Mouse (Mus musculus): ENCODE measurements around the gene Plppr1. TPM values are rescaled to one million over a fixed set of nuclear protein-coding genes. Genes with fewer than 3 reads are reported as not detected.

The Plppr1 gene
- polyA plus RNA-seq, 1 experiment from 2014 or later: 60.2 TPM

DNA sequence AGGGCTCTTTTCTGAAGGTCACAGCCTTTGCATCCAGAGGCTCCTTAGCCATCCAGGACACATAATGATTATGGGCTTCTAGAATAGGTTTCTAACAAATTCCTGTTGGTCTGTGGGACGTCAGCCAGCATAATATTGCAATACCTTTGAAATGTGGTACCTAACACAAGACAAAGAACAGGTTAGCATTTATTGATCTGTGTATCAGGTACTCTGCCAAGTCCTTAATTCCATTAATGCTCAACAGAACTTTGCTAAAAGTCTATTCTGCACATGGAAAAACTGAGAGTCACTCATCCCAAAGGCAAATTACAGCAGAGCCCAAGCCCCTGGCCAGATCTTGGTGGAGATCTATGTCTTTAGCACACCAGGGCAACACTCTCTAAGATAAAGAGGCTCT, 97.7 kb downstream of the Plppr1 start:
- ATAC-seq: no peak
- Histone ChIP-seq H3K9me3 (ENCODE audit: control insufficient read depth, low read length) (no peaks in the 10 kb centered on the region), H3K27ac (ENCODE audit: low read length) (no peak overlapping the region), H3K36me3 (ENCODE audit: control insufficient read depth, insufficient read depth) (no peaks in the 10 kb centered on the region), H3K9ac (replicated peaks; ENCODE audit: low read depth, low read length) (no peak overlapping the region), H3K4me2 (ENCODE audit: low read length) (no peak overlapping the region), H3K27me3 (replicated peaks; ENCODE audit: control insufficient read depth, insufficient read depth, low read length) (no peaks in the 10 kb centered on the region), H3K4me1 (replicated peaks; ENCODE audit: control insufficient read depth, insufficient read depth, low read length) (no peaks in the 10 kb centered on the region), H3K4me3 (replicated peaks; ENCODE audit: low read length) (no peak overlapping the region)
- 74% methylated on average over 1 of the region's 1 CpGs for WGBS

DNA sequence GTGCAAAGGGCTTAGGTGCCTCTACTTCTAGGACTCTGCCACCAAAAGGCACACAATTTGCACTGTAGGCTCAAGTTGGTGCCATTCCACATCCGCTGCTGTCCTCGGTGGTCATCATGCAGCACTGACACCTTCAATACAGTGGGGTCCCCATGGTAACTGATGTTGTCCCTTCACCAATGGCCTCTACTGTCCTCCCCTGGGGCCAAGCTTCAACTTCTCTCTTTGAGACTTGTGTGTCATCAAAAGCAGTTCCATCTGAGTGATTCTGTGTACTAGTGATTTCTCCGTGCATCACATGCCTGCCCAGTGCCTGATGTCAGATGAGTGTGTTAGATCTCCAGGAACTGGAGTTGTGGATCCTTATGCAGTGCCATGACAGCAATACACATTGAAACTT, 104.2 kb downstream of the Plppr1 start:
- 86% methylated on average over 3 of the region's 3 CpGs for WGBS
- no peaks in the 10 kb centered on the region for H3K9me3 ChIP-seq (ENCODE audit: control insufficient read depth, low read length)
- ATAC-seq: no peak
- H3K9ac ChIP-seq (replicated peaks; ENCODE audit: low read depth, low read length): no peak overlapping the region
- no peak overlapping the region for H3K4me2 ChIP-seq (ENCODE audit: low read length)
- H3K27ac ChIP-seq (ENCODE audit: low read length): no peak overlapping the region
- H3K36me3 ChIP-seq (ENCODE audit: control insufficient read depth, insufficient read depth): no peaks in the 10 kb centered on the region
- no peak overlapping the region for H3K4me3 ChIP-seq (replicated peaks; ENCODE audit: low read length)
- no peaks in the 10 kb centered on the region for H3K27me3 ChIP-seq (replicated peaks; ENCODE audit: control insufficient read depth, insufficient read depth, low read length)
- no peaks in the 10 kb centered on the region for H3K4me1 ChIP-seq (replicated peaks; ENCODE audit: control insufficient read depth, insufficient read depth, low read length)

DNA sequence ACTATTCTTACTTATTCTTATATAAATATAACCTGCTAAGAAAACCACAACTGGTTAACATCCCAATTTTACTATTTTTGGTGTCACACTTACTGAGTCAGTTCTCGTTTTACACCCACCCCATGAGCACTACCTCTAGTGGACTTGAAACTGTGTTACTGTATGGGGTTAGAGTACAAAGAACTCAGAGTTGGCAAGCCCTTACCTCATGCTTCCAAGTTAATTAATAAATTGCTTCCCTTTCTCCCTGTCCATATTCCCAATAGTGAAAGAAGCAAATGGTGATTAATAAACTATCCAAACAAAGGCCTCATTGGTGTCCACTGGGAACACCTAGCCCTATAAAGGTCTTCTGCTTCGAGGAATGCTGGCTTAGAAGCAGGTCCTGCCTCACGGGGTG, 107.3 kb downstream of the Plppr1 start:
- Histone ChIP-seq H3K9me3 (ENCODE audit: control insufficient read depth, low read length) (no peaks in the 10 kb centered on the region), H3K27ac (ENCODE audit: low read length) (no peak overlapping the region), H3K4me1 (replicated peaks; ENCODE audit: control insufficient read depth, insufficient read depth, low read length) (no peaks in the 10 kb centered on the region), H3K4me3 (replicated peaks; ENCODE audit: low read length) (no peak overlapping the region), H3K9ac (replicated peaks; ENCODE audit: low read depth, low read length) (no peak overlapping the region), H3K36me3 (ENCODE audit: control insufficient read depth, insufficient read depth) (no peaks in the 10 kb centered on the region), H3K27me3 (replicated peaks; ENCODE audit: control insufficient read depth, insufficient read depth, low read length) (no peaks in the 10 kb centered on the region), H3K4me2 (ENCODE audit: low read length) (no peak overlapping the region)
- 84% methylated on average over 3 of the region's 3 CpGs for WGBS
- ATAC-seq: no peak

DNA sequence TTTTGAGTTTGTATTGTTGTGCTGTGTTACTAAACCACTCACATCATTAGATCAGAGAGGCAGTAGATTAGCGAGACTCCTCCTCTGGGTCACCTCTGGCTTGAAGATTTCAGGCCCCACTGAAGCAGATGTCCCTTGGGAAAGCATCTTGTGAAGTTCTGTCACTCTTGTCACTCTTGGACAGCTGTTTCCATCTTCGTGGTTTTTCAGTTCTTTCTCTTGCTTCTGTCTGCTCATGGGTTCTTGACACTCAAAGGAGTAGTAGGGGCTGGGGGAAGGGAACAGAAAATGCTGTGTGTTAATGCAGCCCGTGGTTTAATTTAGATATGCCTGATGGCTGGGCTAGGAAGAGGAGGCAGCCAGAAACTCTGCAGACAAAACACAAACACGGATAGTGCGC, 108.0 kb downstream of the Plppr1 start:
- ATAC-seq: no peak
- Histone ChIP-seq H3K4me2 (ENCODE audit: low read length) (no peak overlapping the region), H3K4me1 (replicated peaks; ENCODE audit: control insufficient read depth, insufficient read depth, low read length) (no peaks in the 10 kb centered on the region), H3K9me3 (ENCODE audit: control insufficient read depth, low read length) (no peaks in the 10 kb centered on the region), H3K36me3 (ENCODE audit: control insufficient read depth, insufficient read depth) (no peaks in the 10 kb centered on the region), H3K27ac (ENCODE audit: low read length) (no peak overlapping the region), H3K4me3 (replicated peaks; ENCODE audit: low read length) (no peak overlapping the region), H3K9ac (replicated peaks; ENCODE audit: low read depth, low read length) (no peak overlapping the region), H3K27me3 (replicated peaks; ENCODE audit: control insufficient read depth, insufficient read depth, low read length) (no peaks in the 10 kb centered on the region)
- 86% methylated on average over 5 of the region's 5 CpGs for WGBS

DNA sequence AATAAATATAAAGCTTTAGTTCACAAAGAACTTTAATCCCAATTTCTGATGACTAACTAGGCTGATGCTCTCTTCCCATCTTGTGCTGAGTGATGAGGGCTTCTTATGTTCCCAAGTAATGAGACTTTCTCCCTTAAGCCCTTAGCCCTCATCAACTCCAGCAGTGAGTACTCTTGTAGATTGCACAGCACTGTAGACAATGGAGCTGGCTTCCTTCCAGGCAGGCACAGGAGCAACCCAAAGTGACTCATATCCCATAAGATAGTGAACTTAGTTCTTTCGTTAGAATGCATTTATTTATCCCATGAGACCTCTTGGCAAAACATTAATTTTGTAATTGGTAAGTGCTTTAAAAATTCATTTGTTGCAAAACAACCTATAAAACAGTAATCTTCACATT, 110.4 kb downstream of the Plppr1 start:
- Histone ChIP-seq H3K27ac (ENCODE audit: low read length) (no peak overlapping the region), H3K4me1 (replicated peaks; ENCODE audit: control insufficient read depth, insufficient read depth, low read length) (no peaks in the 10 kb centered on the region), H3K9me3 (ENCODE audit: control insufficient read depth, low read length) (no peaks in the 10 kb centered on the region), H3K9ac (replicated peaks; ENCODE audit: low read depth, low read length) (no peak overlapping the region), H3K4me3 (replicated peaks; ENCODE audit: low read length) (no peak overlapping the region), H3K27me3 (replicated peaks; ENCODE audit: control insufficient read depth, insufficient read depth, low read length) (no peaks in the 10 kb centered on the region), H3K36me3 (ENCODE audit: control insufficient read depth, insufficient read depth) (no peaks in the 10 kb centered on the region), H3K4me2 (ENCODE audit: low read length) (no peak overlapping the region)
- 48% methylated on average over 1 of the region's 1 CpGs for WGBS
- ATAC-seq: no peak

DNA sequence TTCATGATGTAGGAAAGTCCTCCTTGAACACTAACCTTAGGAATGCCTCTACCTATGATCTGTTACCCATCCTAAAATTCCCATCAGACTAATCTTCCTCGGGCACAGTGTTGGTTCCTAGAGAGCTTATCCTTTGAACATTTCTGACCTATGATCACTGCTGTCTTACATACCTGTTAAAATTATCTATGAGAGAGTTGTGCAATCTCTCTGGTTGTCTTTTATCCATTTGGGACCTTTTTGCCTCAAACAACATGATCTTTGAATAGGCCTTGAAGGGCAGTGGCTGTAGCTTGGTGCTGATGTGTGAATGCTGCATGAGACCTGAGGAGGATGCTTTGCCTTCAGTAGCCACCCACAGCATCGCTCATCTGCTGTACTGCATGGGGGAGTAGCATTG, 119.0 kb downstream of the Plppr1 start:
- Histone ChIP-seq H3K9me3 (ENCODE audit: control insufficient read depth, low read length) (no peaks in the 10 kb centered on the region), H3K4me1 (replicated peaks; ENCODE audit: control insufficient read depth, insufficient read depth, low read length) (peaks cover 4% of the 10 kb centered on the region), H3K4me3 (replicated peaks; ENCODE audit: low read length) (no peak overlapping the region), H3K27ac (ENCODE audit: low read length) (no peak overlapping the region), H3K27me3 (replicated peaks; ENCODE audit: control insufficient read depth, insufficient read depth, low read length) (no peaks in the 10 kb centered on the region), H3K9ac (replicated peaks; ENCODE audit: low read depth, low read length) (no peak overlapping the region), H3K4me2 (ENCODE audit: low read length) (no peak overlapping the region), H3K36me3 (ENCODE audit: control insufficient read depth, insufficient read depth) (no peaks in the 10 kb centered on the region)
- WGBS: 88% methylated on average over 2 of the region's 2 CpGs
- no peak for ATAC-seq

DNA sequence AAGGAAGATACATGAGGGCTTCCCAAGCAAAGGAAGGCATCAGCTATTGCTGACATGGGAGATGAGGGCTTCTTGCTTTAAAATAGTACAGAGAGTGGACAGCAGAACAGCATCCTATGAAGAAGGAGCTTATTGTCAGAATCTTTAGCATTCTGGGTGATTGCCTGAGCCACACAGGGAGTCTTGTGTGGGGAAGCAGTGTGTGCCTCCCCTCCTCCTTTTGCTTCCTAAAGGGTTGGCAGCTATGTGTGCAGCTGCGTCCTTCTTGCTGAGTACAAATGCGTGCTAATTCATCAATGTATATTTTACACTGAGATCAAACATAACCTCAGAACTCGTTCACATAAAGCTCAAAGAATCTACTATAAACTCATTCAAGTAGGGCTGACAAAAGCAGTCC, 119.8 kb downstream of the Plppr1 start:
- Histone ChIP-seq H3K27ac (ENCODE audit: low read length) (no peak overlapping the region), H3K4me2 (ENCODE audit: low read length) (no peak overlapping the region), H3K9ac (replicated peaks; ENCODE audit: low read depth, low read length) (no peak overlapping the region), H3K4me1 (replicated peaks; ENCODE audit: control insufficient read depth, insufficient read depth, low read length) (peaks cover 4% of the 10 kb centered on the region), H3K4me3 (replicated peaks; ENCODE audit: low read length) (no peak overlapping the region), H3K27me3 (replicated peaks; ENCODE audit: control insufficient read depth, insufficient read depth, low read length) (no peaks in the 10 kb centered on the region), H3K36me3 (ENCODE audit: control insufficient read depth, insufficient read depth) (no peaks in the 10 kb centered on the region), H3K9me3 (ENCODE audit: control insufficient read depth, low read length) (no peaks in the 10 kb centered on the region)
- 51% methylated on average over 3 of the region's 3 CpGs for WGBS
- no peak for ATAC-seq

DNA sequence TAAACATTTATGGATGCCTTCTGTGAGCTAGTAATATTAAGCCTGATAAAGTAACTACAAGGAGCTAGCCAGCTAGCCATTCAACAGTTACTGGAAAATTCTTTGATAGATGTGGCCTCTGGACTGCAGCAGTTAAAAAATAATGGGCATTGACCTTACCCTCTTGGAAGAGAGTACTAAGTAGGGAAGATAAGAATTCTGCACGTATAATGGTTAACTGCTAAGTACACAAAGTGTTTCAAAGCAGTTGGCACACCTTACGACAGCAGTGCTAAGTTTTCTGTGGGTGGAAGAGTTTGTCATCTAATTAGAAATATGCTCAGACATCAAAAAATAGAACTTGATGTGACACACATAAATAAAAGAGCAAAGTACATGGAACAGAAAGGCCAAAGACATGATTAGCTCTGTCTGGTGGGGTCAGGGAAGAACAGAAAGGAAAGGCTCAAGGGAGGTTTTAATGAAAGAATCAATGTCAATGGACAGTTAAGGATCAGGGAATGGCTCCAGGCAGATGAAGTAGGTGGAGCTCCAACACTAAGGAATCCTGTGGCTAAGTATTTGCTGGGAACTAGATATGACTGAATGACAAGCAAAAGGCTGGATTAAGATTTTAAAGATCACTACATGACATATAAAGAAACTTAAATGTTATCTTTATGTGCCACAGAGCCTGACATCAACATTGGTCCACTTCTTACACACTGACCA, 120.6 kb downstream of the Plppr1 start:
- H3K9ac ChIP-seq (replicated peaks; ENCODE audit: low read depth, low read length): no peak overlapping the region
- H3K27me3 ChIP-seq (replicated peaks; ENCODE audit: control insufficient read depth, insufficient read depth, low read length): no peaks in the 10 kb centered on the region
- H3K4me1 ChIP-seq (replicated peaks; ENCODE audit: control insufficient read depth, insufficient read depth, low read length): peaks cover 4% of the 10 kb centered on the region
- no peak overlapping the region for H3K4me2 ChIP-seq (ENCODE audit: low read length)
- H3K36me3 ChIP-seq (ENCODE audit: control insufficient read depth, insufficient read depth): no peaks in the 10 kb centered on the region
- H3K27ac ChIP-seq (ENCODE audit: low read length): no peak overlapping the region
- no peaks in the 10 kb centered on the region for H3K9me3 ChIP-seq (ENCODE audit: control insufficient read depth, low read length)
- 71% methylated on average over 2 of the region's 2 CpGs for WGBS
- ATAC-seq: no peak
- H3K4me3 ChIP-seq (replicated peaks; ENCODE audit: low read length): no peak overlapping the region

DNA sequence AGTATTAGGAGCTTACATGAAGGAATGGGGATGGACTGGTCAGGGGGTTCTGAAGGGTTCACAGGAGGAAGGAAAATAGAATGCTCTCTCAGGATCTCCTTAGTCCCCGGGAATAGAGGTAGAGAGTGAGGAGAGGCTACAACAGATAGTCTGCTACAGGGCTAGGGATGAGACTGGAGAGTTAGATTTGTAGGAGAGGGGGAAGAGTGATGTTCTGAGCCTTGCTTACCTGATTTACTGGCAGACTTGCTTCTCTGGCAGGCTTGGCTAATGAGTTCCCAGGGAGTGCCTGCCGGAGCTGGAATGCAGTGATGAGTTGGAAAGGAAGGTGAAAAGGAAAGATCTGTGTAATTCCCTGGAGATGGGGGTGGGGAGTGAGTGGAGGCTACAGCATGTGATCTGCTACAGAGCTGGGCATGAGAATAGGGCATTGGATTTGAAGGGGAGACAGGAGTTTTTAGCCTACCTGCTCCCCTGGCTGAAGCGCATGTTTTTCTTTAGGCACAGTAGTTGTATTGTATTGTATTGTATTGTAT, 131.0 kb downstream of the Plppr1 start:
- ATAC-seq: no peak; the same call in 1 of the 2 replicates
- no peaks in the 10 kb centered on the region for H3K36me3 ChIP-seq (ENCODE audit: control insufficient read depth, insufficient read depth)
- 49% methylated on average over 3 of the region's 3 CpGs for WGBS

More for the DNA sequence above, 131.0 kb downstream of the Plppr1 start:
- Histone ChIP-seq H3K27me3 (replicated peaks; ENCODE audit: control insufficient read depth, insufficient read depth, low read length) (no peaks in the 10 kb centered on the region), H3K9me3 (ENCODE audit: control insufficient read depth, low read length) (no peaks in the 10 kb centered on the region), H3K4me3 (replicated peaks; ENCODE audit: low read length) (no peak overlapping the region), H3K4me1 (replicated peaks; ENCODE audit: control insufficient read depth, insufficient read depth, low read length) (peaks cover 5% of the 10 kb centered on the region), H3K9ac (replicated peaks; ENCODE audit: low read depth, low read length) (no peak overlapping the region), H3K4me2 (ENCODE audit: low read length) (no peak overlapping the region), H3K27ac (ENCODE audit: low read length) (no peak overlapping the region)
